ENCODE assay signal across 31 mouse cellular contexts in the genomic region with DNA sequence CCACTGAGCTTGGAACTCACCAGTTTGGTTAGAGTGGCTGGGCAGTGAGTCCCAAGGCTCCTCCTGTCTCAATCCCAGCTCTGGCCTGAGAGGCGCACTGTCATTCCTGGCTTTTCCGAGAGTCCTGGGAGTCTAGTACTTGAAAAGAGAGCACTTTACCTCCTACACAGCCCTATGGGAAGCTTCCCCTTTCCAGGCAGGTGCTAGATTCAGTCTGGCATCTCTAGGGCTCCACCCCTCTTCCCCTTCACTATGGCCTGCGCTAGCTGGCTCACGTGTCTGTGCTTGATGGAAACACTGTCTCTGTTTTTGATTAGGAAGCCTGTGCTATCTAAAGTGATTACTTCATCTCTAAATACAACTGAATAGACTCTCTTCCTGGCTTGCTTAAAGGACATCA.
DNase-seq lines count a peak whose midpoint lies in the region; ATAC-seq and TF ChIP-seq lines count a peak whose summit lies in the region.
"Had no signal": no experiment of that assay in that cellular context is flagged by ENCODE, and none has a peak within 500 bp of the region (broad histone marks: within the 10 kb centered on the region; RNA-seq: fewer than 3 reads in every experiment).

No protein-coding gene starts in this region.

- H3K4me2 ChIP-seq in embryonic facial prominence, embryonic 11.5 days (ENCODE audit: low read depth, low read length), result no peak overlapping the region
- no peak overlapping the region for H3K4me2 ChIP-seq in heart, postnatal 0 days (ENCODE audit: low read depth, low read length)
- H3K4me2 ChIP-seq: embryonic facial prominence, embryonic 13.5 days; hindbrain, embryonic 14.5 days; kidney, embryonic 15.5 days; limb, embryonic 13.5 days; liver, embryonic 12.5 days; neural tube, embryonic 13.5 days had no signal

- no peak overlapping the region for H3K4me3 ChIP-seq in embryonic facial prominence, embryonic 11.5 days (ENCODE audit: low read depth, low read length)
- no peak overlapping the region for H3K4me3 ChIP-seq in embryonic facial prominence, embryonic 10.5 days
- H3K4me3 ChIP-seq in heart, postnatal 0 days (ENCODE audit: low read depth, low read length), result no peak overlapping the region
- H3K4me3 ChIP-seq: embryonic facial prominence, embryonic 13.5 days; kidney, embryonic 15.5 days; limb, embryonic 13.5 days; liver, embryonic 12.5 days; midbrain, embryonic 10.5 days; myocyte; neural tube, embryonic 13.5 days had no signal

- WGBS in embryonic facial prominence, embryonic 11.5 days, result 51% methylated on average over 4 of the region's 4 CpGs
- WGBS in embryonic facial prominence, embryonic 10.5 days, result 59% methylated on average over 4 of the region's 4 CpGs
- 32% methylated on average over 4 of the region's 4 CpGs for WGBS in heart, postnatal 0 days

- H3K27ac ChIP-seq in embryonic facial prominence, embryonic 11.5 days (replicated peaks; ENCODE audit: low read depth, low read length), result no peak overlapping the region
- no peak overlapping the region for H3K27ac ChIP-seq in embryonic facial prominence, embryonic 10.5 days (replicated peaks)
- no peak overlapping the region for H3K27ac ChIP-seq in heart, postnatal 0 days (ENCODE audit: low read depth)
- H3K27ac ChIP-seq: embryonic facial prominence, embryonic 13.5 days; hindbrain, embryonic 14.5 days; kidney, embryonic 15.5 days; limb, embryonic 13.5 days; liver, embryonic 12.5 days; midbrain, embryonic 10.5 days; neural tube, embryonic 13.5 days had no signal

- no peak overlapping the region for H3K9ac ChIP-seq in embryonic facial prominence, embryonic 11.5 days (replicated peaks; ENCODE audit: low read length)
- no peak overlapping the region for H3K9ac ChIP-seq in heart, postnatal 0 days (replicated peaks; ENCODE audit: low read depth, low read length)
- H3K9ac ChIP-seq: embryonic facial prominence, embryonic 13.5 days; hindbrain, embryonic 14.5 days; kidney, embryonic 15.5 days; limb, embryonic 13.5 days; liver, embryonic 12.5 days; neural tube, embryonic 13.5 days had no signal

- ATAC-seq in embryonic facial prominence, embryonic 11.5 days (replicated peaks; ENCODE audit: insufficient number of reproducible peaks, low FRiP score, low TSS enrichment, low read depth), result no peak
- peak; percentile 63; the same call in 1 of the 2 replicates for ATAC-seq in heart, postnatal 0 days (ENCODE audit: insufficient read depth, low read depth)
- ATAC-seq in inflammation-experienced regulatory T-cells, adult 6 months, result no peak
- ATAC-seq: forebrain, embryonic 14.5 days; liver, embryonic 12.5 days; midbrain, embryonic 16.5 days; Patski had no signal

- H3K4me1 ChIP-seq in embryonic facial prominence, embryonic 11.5 days (ENCODE audit: control insufficient read depth, insufficient read depth, low read length), result no peaks in the 10 kb centered on the region
- peaks cover 15% of the 10 kb centered on the region for H3K4me1 ChIP-seq in embryonic facial prominence, embryonic 10.5 days
- H3K4me1 ChIP-seq in heart, postnatal 0 days (ENCODE audit: control insufficient read depth, insufficient read depth), result no peaks in the 10 kb centered on the region
- H3K4me1 ChIP-seq: limb, embryonic 13.5 days; liver, embryonic 12.5 days; neural tube, embryonic 13.5 days had no signal

- intact Hi-C loops in heart, postnatal 25 days (cut with DNase I), result loop anchor here (5.0 kb wide), 1 partner anchor 43 kb away; no protein-coding TSS in a partner anchor

- no peak for TF ChIP-seq CTCF in heart, postnatal 0 days (IDR thresholded peaks at IDR 0.05; ENCODE audit: low read depth)

- no peaks in the 10 kb centered on the region for H3K27me3 ChIP-seq in embryonic facial prominence, embryonic 11.5 days (ENCODE audit: control insufficient read depth, insufficient read depth, low read length)
- H3K27me3 ChIP-seq in embryonic facial prominence, embryonic 10.5 days (replicated peaks; ENCODE audit: low read depth, poor library complexity, severe bottlenecking), result no peaks in the 10 kb centered on the region
- H3K27me3 ChIP-seq in heart, postnatal 0 days (ENCODE audit: control insufficient read depth, insufficient read depth, low read length), result no peaks in the 10 kb centered on the region
- H3K27me3 ChIP-seq: CH12.LX; embryonic facial prominence, embryonic 13.5 days; kidney, embryonic 15.5 days; limb, embryonic 13.5 days; liver, embryonic 12.5 days; neural tube, embryonic 13.5 days had no signal

- H3K9me3 ChIP-seq in embryonic facial prominence, embryonic 11.5 days (replicated peaks; ENCODE audit: control insufficient read depth, low read length), result no peaks in the 10 kb centered on the region
- H3K9me3 ChIP-seq in embryonic facial prominence, embryonic 10.5 days, result no peaks in the 10 kb centered on the region
- H3K9me3 ChIP-seq in heart, postnatal 0 days (replicated peaks; ENCODE audit: control insufficient read depth, low read length), result no peaks in the 10 kb centered on the region
- H3K9me3 ChIP-seq: embryonic facial prominence, embryonic 13.5 days; G1E; kidney, embryonic 15.5 days; limb, embryonic 13.5 days; liver, embryonic 12.5 days; midbrain, embryonic 10.5 days; neural tube, embryonic 13.5 days had no signal

- no peaks in the 10 kb centered on the region for H3K36me3 ChIP-seq in embryonic facial prominence, embryonic 11.5 days (replicated peaks; ENCODE audit: control insufficient read depth, insufficient read depth, low read depth, low read length)
- H3K36me3 ChIP-seq in embryonic facial prominence, embryonic 10.5 days (replicated peaks), result no peaks in the 10 kb centered on the region
- H3K36me3 ChIP-seq in heart, postnatal 0 days (replicated peaks; ENCODE audit: control insufficient read depth, insufficient read depth, low read length), result peaks cover 49% of the 10 kb centered on the region
- H3K36me3 ChIP-seq: embryonic facial prominence, embryonic 13.5 days; G1E; kidney, embryonic 15.5 days; limb, embryonic 13.5 days; liver, embryonic 12.5 days; midbrain, embryonic 10.5 days; neural tube, embryonic 13.5 days had no signal

- TF ChIP-seq EP300 in heart, postnatal 0 days (IDR thresholded peaks at IDR 0.05; ENCODE audit: low read depth), result no peak

- DNase-seq in embryonic facial prominence, embryonic 11.5 days (ENCODE audit: low spot score), result peak; percentile 26
- DNase-seq in embryonic facial prominence, embryonic 10.5 days (ENCODE audit: low spot score), result no peak
- DNase-seq in heart, postnatal 0 days (ENCODE audit: low spot score), result peak; percentile 31
- no peak for DNase-seq in heart, postnatal 25 days (ENCODE audit: low spot score)
- DNase-seq in testis, postnatal 14 days (ENCODE audit: low spot score), result peak; percentile 27
- no peak for DNase-seq in testis, postnatal 10 days (ENCODE audit: low spot score)
- DNase-seq: adrenal gland, postnatal 36 days; B cell, adult 2 months; cerebellum, adult 9-11 months; heart, postnatal 36 days; kidney, postnatal 4 days; lung, adult 18-20 months; lung, postnatal 4 days; retina, postnatal 1 day; right cerebral cortex, postnatal 25 days; spleen, adult 18-20 months; thymus, postnatal 14 days had no signal

Comparison
In these comparisons a context has a peak if more than half of its experiments do, and no peak if none do; other contexts are left out.
1. DNase-seq: peak in embryonic facial prominence, embryonic 11.5 days (single experiment), heart, postnatal 0 days (single experiment) and testis, postnatal 14 days (single experiment); none in embryonic facial prominence, embryonic 10.5 days (single experiment), heart, postnatal 25 days (single experiment) and testis, postnatal 10 days (single experiment).